Comparison of ENCODE assay signal across 29 mouse cellular contexts in the genomic region with DNA sequence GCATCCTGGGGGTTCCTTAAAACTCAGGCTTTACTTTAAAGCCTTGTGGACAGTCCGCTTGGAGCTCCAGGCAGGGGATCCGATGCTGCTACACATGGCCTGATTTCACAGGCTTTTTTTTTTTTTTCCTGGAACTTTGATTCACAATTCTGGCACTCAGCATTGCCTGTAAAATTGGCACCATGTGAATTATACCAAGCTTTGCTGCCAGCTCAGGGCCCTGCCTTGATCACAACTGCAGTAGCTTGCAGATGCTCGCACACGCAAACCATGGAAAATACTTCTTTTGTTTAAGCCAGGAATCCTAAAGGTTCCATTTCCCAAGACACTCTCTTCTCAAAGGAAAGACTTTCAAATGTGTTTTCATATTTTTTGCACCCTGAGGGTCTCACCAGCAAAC. TPM values are rescaled to one million over a fixed set of nuclear protein-coding genes. Genes with fewer than 3 reads are reported as not detected.
"Had no signal": no experiment of that assay in that cellular context is flagged by ENCODE, and none has a peak within 500 bp of the region (broad histone marks: within the 10 kb centered on the region; RNA-seq: fewer than 3 reads in every experiment).

No protein-coding gene starts in this region.

- ATAC-seq: forebrain, embryonic 13.5 days; forebrain, embryonic 14.5 days; forebrain, embryonic 15.5 days; forebrain, embryonic 16.5 days; forebrain, postnatal 0 days had no signal

- DNase-seq: cerebellum, adult 2 months; cerebellum, adult 8-10 months; cerebellum, adult 9-10 months; cerebellum, adult 9-11 months; cerebellum, postnatal 10 days; cerebellum, postnatal 14 days; cerebellum, postnatal 25 days; cerebellum, postnatal 36 days; embryo, embryonic 11 days; forebrain, postnatal 0 days; gastrocnemius, adult 2 months; gastrocnemius, postnatal 10 days; gastrocnemius, postnatal 14 days; gastrocnemius, postnatal 25 days; gastrocnemius, postnatal 36 days; heart, adult 11 months; heart, adult 18-20 months; heart, adult 2 months had no signal

- H3K4me2 ChIP-seq: embryonic facial prominence, embryonic 12.5 days; embryonic facial prominence, embryonic 13.5 days; embryonic facial prominence, embryonic 15.5 days; forebrain, embryonic 12.5 days; forebrain, embryonic 13.5 days; forebrain, embryonic 15.5 days had no signal

- H3K36me3 ChIP-seq: embryonic facial prominence, embryonic 10.5 days; embryonic facial prominence, embryonic 12.5 days; embryonic facial prominence, embryonic 13.5 days; embryonic facial prominence, embryonic 15.5 days; forebrain, embryonic 10.5 days; forebrain, embryonic 12.5 days; forebrain, embryonic 15.5 days had no signal

- H3K4me1 ChIP-seq: embryonic facial prominence, embryonic 10.5 days; embryonic facial prominence, embryonic 12.5 days; embryonic facial prominence, embryonic 13.5 days; embryonic facial prominence, embryonic 15.5 days; forebrain, embryonic 10.5 days; forebrain, embryonic 12.5 days; forebrain, embryonic 13.5 days; forebrain, embryonic 15.5 days had no signal

- H3K9me3 ChIP-seq: embryonic facial prominence, embryonic 10.5 days; embryonic facial prominence, embryonic 13.5 days; embryonic facial prominence, embryonic 15.5 days; forebrain, embryonic 10.5 days; forebrain, embryonic 12.5 days; forebrain, embryonic 13.5 days had no signal

- H3K4me3 ChIP-seq: embryonic facial prominence, embryonic 10.5 days; embryonic facial prominence, embryonic 12.5 days; embryonic facial prominence, embryonic 13.5 days; embryonic facial prominence, embryonic 15.5 days; erythroblast, embryonic 14.5 days; forebrain, embryonic 10.5 days; forebrain, embryonic 12.5 days; forebrain, embryonic 13.5 days; forebrain, embryonic 15.5 days; gastrocnemius, adult 2 months; heart, adult 2 months had no signal

- H3K27me3 ChIP-seq: embryonic facial prominence, embryonic 12.5 days; embryonic facial prominence, embryonic 13.5 days; embryonic facial prominence, embryonic 15.5 days; forebrain, embryonic 12.5 days; forebrain, embryonic 13.5 days; forebrain, embryonic 15.5 days had no signal

- H3K27ac ChIP-seq: embryonic facial prominence, embryonic 10.5 days; embryonic facial prominence, embryonic 12.5 days; embryonic facial prominence, embryonic 13.5 days; embryonic facial prominence, embryonic 15.5 days; forebrain, embryonic 10.5 days; forebrain, embryonic 12.5 days; forebrain, embryonic 13.5 days; forebrain, embryonic 15.5 days; gastrocnemius, adult 2 months; heart, adult 2 months had no signal

- H3K9ac ChIP-seq: embryonic facial prominence, embryonic 12.5 days; embryonic facial prominence, embryonic 13.5 days; embryonic facial prominence, embryonic 15.5 days; forebrain, embryonic 12.5 days; forebrain, embryonic 13.5 days; forebrain, embryonic 15.5 days; forebrain, postnatal 0 days had no signal

RNA-seq across cellular contexts. Expression of a gene that starts 44.1 kb away (rescaled TPM):
- polyA plus RNA-seq: erythroblast, embryonic 14.5 days had no signal
